Mouse (Mus musculus): ENCODE data around the gene Cobl.

GRCm38 (mm10) chr11:12411950-12412349 lies 52.8 kb downstream of the Cobl start:
- TF ChIP-seq ZC3H11A (IDR thresholded peaks at IDR 0.05; ENCODE audit: borderline replicate concordance, low read depth, low read length) (no peak), MAFK (IDR thresholded peaks at IDR 0.05; ENCODE audit: insufficient read depth, low read depth, low read length) (no peak)
